Mouse (Mus musculus) neural tube, embryonic 10.5 days (tissue): ENCODE measurements at regions not wholly inside any gene's neighbourhood (a gene's known extent, or its start where the extent isn't known, plus 50 kb on each side); places are given as distances from the start of the nearest gene placed in this dataset.

Experiments
- DNase-seq: peaks from one replicate; pipeline ENCODE4 v3.0.0-alpha.2; 2017; ENCODE audit warnings: low spot score; ENCODE audit errors: extremely low spot score

DNA sequence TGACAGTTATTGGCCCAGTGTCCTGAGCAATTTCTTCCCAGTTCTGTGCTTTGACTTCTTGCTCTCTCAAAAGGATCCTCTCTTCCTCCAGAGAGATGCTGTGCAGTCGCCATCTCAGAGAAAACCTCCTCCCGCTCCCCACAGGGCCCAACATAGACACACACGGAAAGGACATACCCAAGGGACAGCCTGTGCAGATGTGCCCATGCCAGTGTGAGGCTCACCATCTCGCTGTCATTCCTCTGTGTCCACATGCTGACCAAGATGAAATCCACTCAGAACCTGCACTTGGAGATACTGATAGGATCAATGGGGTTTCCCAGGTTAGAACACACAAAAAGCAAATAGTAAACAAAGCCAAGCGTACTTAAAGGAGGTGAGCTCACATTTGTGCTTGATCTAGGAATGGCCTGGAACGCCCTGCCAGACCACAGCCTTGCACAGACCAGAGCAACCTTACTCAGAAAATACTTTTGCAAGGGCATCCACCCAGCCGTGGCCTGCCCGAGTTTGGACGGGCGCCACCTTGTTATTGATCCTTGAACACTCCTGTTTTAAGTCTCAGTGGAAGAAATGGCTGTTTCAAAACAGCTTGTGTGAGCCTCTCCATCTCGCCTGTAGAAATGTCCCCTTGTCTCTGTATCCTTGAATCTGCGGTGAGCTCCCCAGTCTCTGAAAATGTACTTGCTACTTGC is 131.7 kb downstream of the Ndufa10 start:
- no peak for DNase-seq

DNA sequence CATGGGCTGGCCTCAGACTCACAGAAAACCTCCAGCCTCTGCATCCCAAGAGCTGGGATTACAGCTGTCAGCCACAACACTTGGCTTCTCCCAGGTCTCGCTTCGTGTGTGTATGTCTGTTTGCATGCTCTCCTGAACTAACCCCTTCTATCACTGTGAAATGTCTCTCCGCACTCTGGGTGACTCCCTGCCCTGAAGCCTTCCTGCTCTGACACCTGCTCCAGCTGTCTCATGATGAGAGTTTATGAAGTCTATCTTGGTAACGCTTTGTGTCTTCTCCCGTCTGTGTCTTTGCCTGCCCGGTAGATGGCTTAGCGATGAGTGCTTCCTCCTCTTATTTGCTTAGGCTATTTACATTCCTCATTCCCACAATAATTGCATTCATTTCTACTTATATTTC is 133.0 kb downstream of the Ndufa10 start:
- DNase-seq = no peak

DNA sequence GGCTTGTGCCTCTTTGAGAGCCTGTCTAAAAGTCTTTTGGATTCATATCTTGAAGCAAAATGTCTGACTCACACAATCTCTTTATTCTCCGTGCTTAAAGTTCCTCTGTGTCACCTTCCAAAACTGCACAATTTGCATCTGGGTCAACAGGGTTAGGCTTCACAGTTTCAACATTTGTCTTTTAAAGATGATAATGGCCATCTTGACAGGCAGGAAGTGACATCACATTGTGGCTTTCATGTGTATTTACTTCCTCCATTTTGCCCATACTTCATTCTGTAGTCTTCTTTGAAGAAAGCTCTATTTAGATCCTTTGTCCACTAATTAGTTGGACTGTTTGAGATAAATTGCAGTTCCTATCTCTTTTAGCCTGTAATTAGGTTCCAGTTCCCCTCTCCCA is 135.1 kb downstream of the Ndufa10 start:
- no peak for DNase-seq

GRCm38 (mm10) chr1:92337450-92337849 is 136.2 kb downstream of the Ndufa10 start:
- DNase-seq = no peak

GRCm38 (mm10) chr1:92332248-92332584 is 136.7 kb upstream of the Hdac4 start:
- DNase-seq = no peak

DNA sequence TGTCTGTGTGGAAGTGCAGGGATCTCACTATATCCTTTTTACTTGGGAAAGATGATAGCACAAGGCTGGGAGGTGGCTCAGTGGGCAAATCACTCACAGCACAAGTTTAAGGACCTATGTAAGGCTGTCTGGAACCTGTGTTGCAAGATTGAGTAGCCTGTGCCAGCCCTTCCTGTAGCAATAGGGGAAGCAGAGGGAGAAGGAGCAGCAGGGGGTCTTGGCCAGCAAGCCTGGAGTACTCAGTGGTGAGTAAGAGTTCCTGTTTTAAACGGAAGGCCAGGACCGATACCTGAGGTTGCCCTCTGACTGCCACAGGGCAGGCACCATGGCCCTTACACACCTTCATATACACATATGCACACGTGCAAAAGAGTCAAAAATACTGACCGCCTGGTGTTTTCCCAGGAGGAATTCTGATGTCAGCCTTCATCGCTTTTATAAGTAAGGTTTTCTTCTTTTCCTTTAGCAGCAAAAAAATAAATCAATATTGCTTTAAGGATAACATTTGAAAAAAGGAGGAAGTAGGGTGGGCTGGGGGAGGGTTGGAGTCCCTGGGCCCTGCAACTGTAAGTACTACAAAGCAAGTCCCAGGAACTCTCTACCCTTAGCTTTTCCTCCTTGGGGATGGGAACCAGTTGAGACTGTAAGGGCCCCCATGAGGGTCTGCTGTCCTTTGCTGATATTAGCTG is 136.2 kb upstream of the Hdac4 start:
- DNase-seq = no peak

GRCm38 (mm10) chr1:92330181-92330580 is 134.7 kb upstream of the Hdac4 start:
- no peak for DNase-seq

DNA sequence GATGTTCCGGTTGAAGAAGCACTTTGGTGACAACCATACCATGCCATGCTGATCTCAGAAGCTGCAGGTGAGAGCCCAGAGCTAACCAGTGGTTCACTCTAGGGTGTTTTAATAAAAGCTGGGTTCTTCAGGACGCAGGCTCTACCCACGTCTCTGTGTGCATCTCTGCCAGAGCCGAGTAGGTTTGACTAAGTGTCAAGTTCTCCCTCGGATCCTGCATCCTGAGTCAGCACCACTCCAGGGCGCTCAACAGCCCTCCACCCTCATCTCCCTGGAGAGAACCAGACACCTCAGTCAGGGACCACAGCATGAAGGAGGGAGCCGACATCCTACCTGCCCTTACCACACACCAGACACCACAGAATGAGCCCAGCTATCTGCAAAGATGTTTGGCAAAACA is 134.0 kb upstream of the Hdac4 start:
- no peak for DNase-seq

- DNase-seq = no peak
These were observed 131.6 kb upstream of the Hdac4 start for GRCm38 (mm10) chr1:92327141-92327540.

DNA sequence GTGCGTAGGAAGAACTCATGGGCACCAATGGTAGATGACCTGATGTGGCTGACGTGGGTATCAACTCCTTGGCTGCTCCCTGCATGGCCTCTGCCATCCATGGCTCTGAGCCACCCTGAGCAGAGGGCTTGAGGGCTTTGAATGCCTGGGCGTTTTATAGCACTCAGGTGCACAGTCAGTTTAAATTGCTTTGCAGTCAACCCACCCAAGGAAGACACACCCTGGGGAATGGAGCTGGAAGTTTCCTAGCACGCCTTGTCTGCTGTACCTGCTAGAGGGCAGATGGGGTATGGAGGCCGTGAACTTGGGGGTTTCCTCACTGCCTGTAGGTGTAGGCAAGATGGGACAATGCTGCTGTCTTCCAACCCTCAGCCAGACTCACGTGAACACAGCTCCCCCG is 129.8 kb upstream of the Hdac4 start:
- no peak for DNase-seq

GRCm38 (mm10) chr1:92324091-92324950 is 128.8 kb upstream of the Hdac4 start:
- no peak for DNase-seq

DNA sequence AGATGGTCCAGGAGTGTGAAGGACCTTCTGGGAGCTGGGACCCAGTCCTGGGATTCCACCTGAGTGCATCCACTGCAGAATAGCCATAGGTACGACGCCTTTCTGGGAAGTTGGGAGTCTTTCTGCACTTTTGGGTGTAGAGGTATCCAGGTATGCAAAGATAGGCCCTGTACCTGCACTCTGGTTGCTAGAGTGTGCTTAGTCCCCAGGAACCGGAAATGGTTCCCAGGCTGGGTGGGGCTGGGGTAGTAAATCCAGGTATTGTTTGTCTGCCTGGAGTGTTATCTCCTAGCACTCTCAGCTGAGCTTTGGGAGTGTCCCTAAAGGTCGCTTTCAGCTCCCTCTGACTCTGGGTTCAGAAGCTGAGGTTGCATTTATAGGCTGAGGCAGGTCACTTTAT is 121.6 kb upstream of the Hdac4 start:
- no peak for DNase-seq

DNA sequence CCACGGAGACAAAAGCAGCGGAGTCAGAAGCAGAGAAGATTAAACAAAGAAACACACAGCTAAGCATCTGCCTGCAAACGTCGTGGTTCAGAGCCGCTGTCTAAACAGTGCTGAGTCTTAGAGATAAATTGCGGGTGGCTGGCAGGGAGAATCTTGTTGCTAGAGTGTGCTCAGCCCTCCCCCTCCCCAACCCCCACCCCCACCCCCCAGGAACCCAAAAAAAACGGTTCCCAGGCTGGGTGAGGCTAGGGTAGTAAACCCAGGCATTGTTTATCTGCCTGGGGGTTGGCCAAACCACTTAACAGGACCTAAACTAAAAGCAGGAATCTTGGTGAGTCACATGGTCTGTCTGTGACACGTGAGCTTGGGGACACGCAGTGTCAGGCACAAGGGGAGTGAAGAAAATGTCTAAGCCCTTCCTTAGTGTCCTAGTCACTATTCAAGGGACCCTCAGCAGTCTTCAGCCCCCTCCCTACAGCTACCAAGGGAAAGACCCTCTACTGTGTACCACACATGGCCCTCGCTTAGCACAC is 120.8 kb upstream of the Hdac4 start:
- DNase-seq = no peak

DNA sequence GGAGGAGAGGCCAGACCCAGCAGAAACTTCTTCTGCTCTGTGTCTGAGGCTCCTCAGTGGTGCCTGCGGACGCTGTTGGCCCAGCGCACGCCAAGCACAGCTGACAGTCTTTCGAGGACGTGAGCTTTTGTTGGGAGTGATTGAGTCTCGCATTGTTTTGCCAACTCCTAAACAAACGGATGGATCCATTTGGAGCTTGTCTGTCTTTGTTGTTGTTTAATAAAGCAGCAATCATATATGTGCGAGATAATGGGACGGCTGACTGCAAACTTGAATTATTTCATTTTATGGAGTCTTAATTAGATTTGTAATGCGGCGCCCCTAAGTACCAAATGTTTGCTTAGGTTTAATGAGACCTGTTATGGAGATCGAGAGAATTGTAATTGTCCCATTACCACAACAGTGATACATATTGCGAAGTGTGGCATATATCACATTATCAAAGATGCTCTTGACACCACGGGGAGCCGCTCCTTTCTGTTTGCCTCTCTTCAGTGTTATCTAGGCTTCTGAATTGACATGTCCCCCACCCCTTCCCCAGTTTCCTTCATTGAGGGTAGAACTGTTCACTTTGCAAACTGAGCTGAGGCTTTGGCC is 117.6 kb upstream of the Hdac4 start:
- DNase-seq = no peak

DNA sequence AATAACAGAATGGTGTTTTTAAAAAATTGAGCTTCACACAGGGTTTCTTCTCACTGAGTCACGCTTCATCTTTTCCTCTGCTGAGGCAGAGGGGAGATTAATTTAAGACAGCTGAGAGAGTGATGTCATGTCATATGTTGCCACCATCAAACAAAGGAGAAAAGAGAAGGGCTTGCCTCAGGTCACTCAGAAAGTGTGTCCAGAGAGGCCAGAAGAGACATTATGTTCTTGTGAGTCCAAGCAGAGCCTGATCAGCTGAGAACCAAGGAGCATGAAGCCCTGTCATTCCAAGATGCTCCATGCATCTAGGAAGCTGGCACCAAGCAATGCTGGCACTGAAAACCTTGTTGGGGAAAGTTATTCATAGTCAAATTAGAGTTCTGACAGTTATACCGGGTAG is 114.4 kb upstream of the Hdac4 start:
- no peak for DNase-seq

GRCm38 (mm10) chr1:92309381-92309780 is 113.9 kb upstream of the Hdac4 start:
- DNase-seq = no peak

- no peak for DNase-seq
These were observed 113.0 kb upstream of the Hdac4 start for GRCm38 (mm10) chr1:92308537-92308936.

DNA sequence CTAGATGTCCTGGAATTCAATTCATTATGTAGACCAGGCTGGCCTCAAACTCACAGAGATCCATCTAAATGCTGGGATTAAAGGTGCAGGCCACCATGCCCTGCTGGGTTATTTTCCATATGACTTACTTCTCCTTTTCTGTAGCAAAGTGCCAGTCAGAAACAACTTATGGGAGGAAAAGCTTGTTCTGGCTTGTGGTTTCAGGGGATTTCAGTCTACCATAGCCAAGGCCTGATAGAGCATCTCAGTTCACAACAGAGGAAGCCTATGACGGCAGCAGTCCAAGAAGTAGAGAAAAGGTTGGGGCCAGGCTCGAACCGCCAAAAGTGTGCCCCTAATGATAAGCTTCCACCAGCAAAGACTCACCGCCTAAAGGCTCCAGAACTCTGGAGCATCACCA is 110.5 kb upstream of the Hdac4 start:
- no peak for DNase-seq

DNA sequence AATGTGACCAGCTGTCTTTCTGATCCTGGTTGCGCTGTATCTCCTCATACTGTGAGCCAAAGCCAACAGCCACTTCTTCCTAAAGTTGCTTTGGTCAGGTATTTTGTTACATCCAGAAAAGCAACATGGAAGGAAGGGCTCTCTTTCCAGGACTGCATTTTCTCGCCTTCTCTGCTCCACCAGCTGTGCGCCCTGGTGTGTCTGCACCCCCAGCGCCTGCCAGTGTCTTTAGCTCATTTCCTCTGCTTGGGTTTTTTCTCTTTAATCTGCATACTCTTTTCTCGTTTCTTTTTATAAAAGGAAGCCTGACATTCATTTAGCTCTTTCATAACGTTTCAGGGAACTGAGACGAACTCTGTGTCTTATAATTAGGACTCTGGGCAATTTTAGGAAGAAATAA is 103.5 kb upstream of the Hdac4 start:
- DNase-seq = no peak

DNA sequence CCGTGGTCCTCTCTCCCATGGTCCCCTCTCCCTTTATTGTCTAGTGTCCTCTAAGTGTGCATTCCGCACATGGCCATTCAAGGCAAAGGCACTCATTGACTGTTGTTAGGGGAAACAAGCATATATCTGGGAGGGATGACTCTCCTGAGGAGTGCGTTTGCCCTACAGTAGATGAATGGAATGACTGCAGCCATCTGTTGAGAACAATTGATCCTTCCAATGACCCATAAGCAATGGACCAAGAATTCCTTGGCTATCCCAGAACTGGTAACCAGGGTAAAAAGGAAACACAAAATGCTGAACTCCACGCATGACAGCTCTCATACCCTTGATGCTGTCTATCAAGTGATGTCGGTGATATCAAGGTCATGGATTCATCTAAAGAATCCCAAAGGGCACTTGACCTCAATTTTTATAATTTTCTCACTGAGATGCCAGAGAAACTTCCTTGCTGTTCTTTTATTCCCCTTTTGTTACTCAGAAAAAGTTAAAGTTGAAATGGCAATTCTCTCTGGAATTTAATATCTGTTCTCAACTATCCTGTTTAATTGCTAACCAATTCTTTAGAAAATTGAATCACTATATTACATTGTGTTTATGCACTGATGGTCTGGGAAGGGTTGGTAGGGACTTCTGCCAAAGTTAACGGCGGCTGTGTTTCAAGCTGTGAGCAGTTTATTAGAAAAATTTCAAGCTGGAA is 97.3 kb upstream of the Hdac4 start:
- no peak for DNase-seq

DNA sequence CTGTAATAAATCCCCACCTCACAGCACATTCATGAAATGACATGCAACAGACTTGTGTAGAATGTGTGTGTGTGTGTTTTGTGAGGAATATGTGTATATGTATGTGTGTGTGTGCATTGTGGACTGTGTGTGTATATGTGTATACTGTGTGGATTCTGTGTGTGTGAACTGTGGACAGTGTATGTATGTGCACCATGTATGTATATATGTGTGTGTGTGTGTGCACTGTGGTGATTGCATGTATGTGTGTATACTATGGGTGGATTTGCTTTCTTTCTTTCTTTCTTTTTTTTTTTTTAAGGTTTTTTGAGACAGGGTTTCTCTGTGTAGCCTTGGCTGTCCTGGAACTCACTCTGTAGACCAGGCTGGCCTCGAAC is 91.5 kb upstream of the Hdac4 start:
- no peak for DNase-seq
